8 mouse cellular contexts compared by ENCODE assay signal in the genomic region with DNA sequence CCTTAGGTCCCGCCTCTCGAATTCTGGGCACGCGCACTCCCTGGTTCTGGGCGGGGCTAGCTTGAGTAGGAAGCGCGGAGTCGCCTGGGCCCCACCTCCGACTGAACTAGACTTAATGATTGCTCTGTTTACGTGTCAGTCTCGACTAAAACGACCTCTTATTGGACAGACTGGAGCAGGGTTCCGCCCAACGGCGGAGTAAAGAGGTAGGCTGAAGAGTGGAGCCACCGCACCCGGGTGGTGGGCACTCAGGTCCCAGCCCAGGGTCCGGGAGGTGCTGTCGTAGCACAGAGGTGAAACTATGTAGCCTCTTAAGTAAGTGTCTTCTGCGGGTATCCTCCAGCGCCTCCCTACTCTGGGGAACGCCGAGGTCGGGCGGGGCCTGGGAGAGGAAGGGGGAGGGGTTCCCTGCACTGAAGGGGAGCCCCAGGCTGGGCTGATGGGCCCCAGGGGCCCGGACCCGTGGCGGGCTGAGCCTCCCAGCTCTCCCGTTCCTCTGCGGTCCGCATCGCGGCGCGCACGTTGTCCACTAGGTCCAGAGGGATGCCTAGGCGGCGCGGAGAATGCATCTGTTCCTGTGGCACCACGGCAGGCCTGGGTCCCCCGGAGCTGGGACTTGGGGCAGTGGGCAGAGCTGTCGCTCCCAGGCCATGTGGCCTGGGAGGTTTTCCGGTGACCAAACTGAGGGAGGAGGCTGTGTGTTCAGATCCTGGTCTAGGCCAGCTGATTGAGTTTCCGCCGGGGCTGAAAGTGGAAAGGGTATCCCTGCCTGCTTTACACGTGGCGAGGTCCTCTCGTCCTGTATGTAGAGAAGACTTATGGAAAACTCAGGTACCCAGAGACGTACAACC. TPM values are rescaled to one million over a fixed set of nuclear protein-coding genes. Genes with fewer than 3 reads are reported as not detected.
DNase-seq lines count a peak whose midpoint lies in the region; ATAC-seq lines count a peak whose summit lies in the region.

A gene (plus strand): TSS at position 190 of the 851 bp plus-strand sequence.

- peak within 1 kb of the TSS; percentile 99 for H3K4me2 ChIP-seq in hindbrain, embryonic 12.5 days (replicated peaks)

- WGBS in hindbrain, embryonic 12.5 days: under 1% methylated on average over 49 of the region's 49 CpGs

- DNase-seq in NIH3T3 (ENCODE audit: low read depth): peak; percentile 98
- peak; percentile 96 to 98 for DNase-seq in cerebellum, postnatal 10 days
- DNase-seq in frontal cortex, postnatal 10 days (ENCODE audit: low spot score in 2 of 2): peak; percentile 94 to 95
- DNase-seq in layer of hippocampus, postnatal 14 days (ENCODE audit: low spot score in 2 of 2): peak; percentile 97 to 98
- DNase-seq in lung, postnatal 14 days: peak; percentile 96
- peak; percentile 93 for DNase-seq in retina, adult 2 months (ENCODE audit: low read depth, low spot score)
- DNase-seq in thymus, postnatal 36 days: peak; percentile 95

- H3K4me3 ChIP-seq in hindbrain, embryonic 12.5 days: peak within 1 kb of the TSS; percentile 86

- peaks cover 25% of the 10 kb centered on the region for H3K4me1 ChIP-seq in hindbrain, embryonic 12.5 days

- no peaks in the 10 kb centered on the region for H3K9me3 ChIP-seq in hindbrain, embryonic 12.5 days (replicated peaks)

- no peaks in the 10 kb centered on the region for H3K36me3 ChIP-seq in hindbrain, embryonic 12.5 days

- peak within 1 kb of the TSS; percentile 81 for H3K9ac ChIP-seq in hindbrain, embryonic 12.5 days

- peaks cover 38% of the 10 kb centered on the region for H3K27me3 ChIP-seq in hindbrain, embryonic 12.5 days

- peak; percentile 99 for ATAC-seq in hindbrain, embryonic 12.5 days (ENCODE audit: low FRiP score)

- H3K27ac ChIP-seq in hindbrain, embryonic 12.5 days: peak within 1 kb of the TSS; percentile 80

RNA-seq across cellular contexts. Expression of the gene that starts here (rescaled TPM):
- polyA plus RNA-seq in hindbrain, embryonic 12.5 days (2016; fragmentation: Nextera tagmentation; extraction: Ambion mirVana): 30.3 and 32.1 TPM in 2 replicates
- total RNA-seq in layer of hippocampus, postnatal 14 days (2021): 10 to 100 TPM; 42.8 to 46.7 TPM

Comparison
In these comparisons a context has a peak if more than half of its experiments do, and no peak if none do; other contexts are left out.
1. Peak in every context shown above with its lines: DNase-seq, ATAC-seq, H3K4me3 ChIP-seq and H3K27ac ChIP-seq.